Mouse (Mus musculus) midbrain, embryonic 16.5 days (tissue): ENCODE measurements around the gene Olfr684. TPM values are rescaled to one million over a fixed set of nuclear protein-coding genes. Genes with fewer than 3 reads are reported as not detected.

ENCODE experiments used
- ATAC-seq: fragments of 200-750 bp; cut with Nextera tagmentation; 2 replicates; pipeline ENCODE4 v1.8.0; 2017; ENCODE audit warnings: moderate TSS enrichment
- H3K27ac ChIP-seq: fragments of 300-500 bp; sonication (generic); 2 replicates; pipeline ENCODE4 v1.5.1; 2014; ENCODE audit warnings: mild to moderate bottlenecking, low read length, mixed read lengths
- H3K27me3 ChIP-seq: fragments of 300-500 bp; sonication (generic); 2 replicates; pipeline ENCODE4 v1.6.1; 2014; ENCODE audit warnings: low read depth, low read length, mixed read lengths; ENCODE audit not compliant: control insufficient read depth, insufficient read depth
- H3K36me3 ChIP-seq: fragments of 300-500 bp; sonication (generic); 2 replicates; pipeline ENCODE4 v1.6.1; 2014; ENCODE audit warnings: mild to moderate bottlenecking, low read length, moderate library complexity, mixed read lengths; ENCODE audit not compliant: control insufficient read depth, insufficient read depth
- H3K4me1 ChIP-seq: fragments of 300-500 bp; sonication (generic); 2 replicates; pipeline ENCODE4 v1.6.1; 2014; ENCODE audit warnings: mild to moderate bottlenecking, low read length, mixed read lengths; ENCODE audit not compliant: control insufficient read depth, insufficient read depth
- H3K4me2 ChIP-seq: fragments of 300-500 bp; sonication (generic); 2 replicates; pipeline ENCODE4 v1.6.1; 2014; ENCODE audit warnings: mild to moderate bottlenecking, low read length, mixed read lengths
- H3K4me3 ChIP-seq: fragments of 300-500 bp; sonication (generic); 2 replicates; pipeline ENCODE4 v1.5.1; 2014; ENCODE audit warnings: low read depth, mild to moderate bottlenecking, low read length, moderate library complexity, mixed read lengths
- H3K9ac ChIP-seq: fragments of 300-500 bp; sonication (generic); 2 replicates; pipeline ENCODE4 v1.6.1; 2014; ENCODE audit warnings: low read depth, low read length, mixed read lengths
- H3K9me3 ChIP-seq: fragments of 300-500 bp; sonication (generic); replicated peaks from 2 replicates; pipeline ENCODE4 v1.6.1; 2014; ENCODE audit warnings: mild to moderate bottlenecking, low read length, mixed read lengths; ENCODE audit not compliant: control insufficient read depth, poor library complexity, severe bottlenecking
- WGBS: fragments of 180-500 bp; shearing (Covaris S2); extraction: QIAGEN DNeasy Blood & Tissue Kit; methylation state at CpG from one replicate; pipeline ENCODE4 v1.1.7; 2014; 5-methylcytosine and 5-hydroxymethylcytosine counted together
- polyA plus RNA-seq: library from polyadenylated mRNA; unstranded; fragments of >200 nt; fragmentation: Nextera tagmentation; extraction: Ambion mirVana; gene quantifications from 2 replicates; pipeline ENCODE4 v1.2.1, GENCODE M21; 2015

Gene Olfr684
- not detected in 2 replicates for polyA plus RNA-seq

DNA sequence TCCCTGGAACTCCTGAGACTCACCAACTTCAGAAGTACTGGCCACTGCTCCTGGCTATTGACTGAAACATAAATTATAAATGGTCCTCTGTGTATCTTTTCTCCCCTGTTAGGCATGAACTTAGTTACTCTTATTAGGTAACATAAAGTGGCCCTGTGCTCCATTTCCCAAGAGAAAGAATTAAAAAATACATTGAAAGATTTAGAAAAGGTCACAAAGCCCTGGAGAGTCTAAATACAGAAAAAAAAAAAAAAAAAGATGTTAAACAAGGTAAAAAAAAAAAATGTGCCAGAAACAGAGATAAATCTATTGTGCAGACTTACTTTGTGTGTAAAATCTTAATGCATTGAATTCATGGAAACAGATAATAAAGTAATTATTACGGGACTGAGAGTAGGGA, at the start of gene Olfr684:
Gene Olfr684 (minus strand): TSS at position 101 of the 400 bp plus-strand sequence.
- no peaks in the 10 kb centered on the region for H3K27me3 ChIP-seq
- no peak within 1 kb of the TSS for H3K4me2 ChIP-seq
- H3K9me3 ChIP-seq: no peaks in the 10 kb centered on the region
- H3K9ac ChIP-seq: no peak within 1 kb of the TSS
- H3K27ac ChIP-seq: no peak within 1 kb of the TSS
- H3K36me3 ChIP-seq: no peaks in the 10 kb centered on the region
- ATAC-seq: no peak
- no peak within 1 kb of the TSS for H3K4me3 ChIP-seq
- no peaks in the 10 kb centered on the region for H3K4me1 ChIP-seq
- WGBS: 72% methylated on average over 1 of the region's 1 CpGs

DNA sequence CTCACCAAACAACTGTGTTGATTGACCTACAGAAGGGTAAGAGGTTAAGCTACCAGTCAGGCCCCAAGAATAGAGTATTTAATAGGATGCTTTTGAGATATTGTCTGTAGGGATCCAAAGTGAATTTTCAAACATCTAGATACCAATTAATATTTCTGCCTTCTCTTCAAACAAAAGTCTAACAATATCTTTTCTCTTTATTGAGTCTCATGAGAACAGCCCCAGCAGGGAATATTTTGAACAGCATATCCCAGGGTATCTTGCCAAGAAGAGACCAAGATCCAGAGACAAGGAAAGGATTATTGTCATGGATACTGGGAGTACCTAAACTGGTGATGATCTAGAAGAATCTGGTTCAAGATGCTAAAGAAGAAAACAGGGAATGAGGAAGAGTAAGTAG, 43.9 kb upstream of the Olfr684 start, which contains the start of gene Olfr686:
Gene Olfr686 (minus strand): TSS at position 101 of the 400 bp plus-strand sequence.
- no peak within 1 kb of the TSS for H3K4me2 ChIP-seq
- H3K36me3 ChIP-seq: no peaks in the 10 kb centered on the region
- no peak within 1 kb of the TSS for H3K9ac ChIP-seq
- no peak within 1 kb of the TSS for H3K4me3 ChIP-seq
- no peaks in the 10 kb centered on the region for H3K27me3 ChIP-seq
- H3K27ac ChIP-seq: no peak within 1 kb of the TSS
- ATAC-seq: no peak
- H3K4me1 ChIP-seq: no peaks in the 10 kb centered on the region
- no peaks in the 10 kb centered on the region for H3K9me3 ChIP-seq

DNA sequence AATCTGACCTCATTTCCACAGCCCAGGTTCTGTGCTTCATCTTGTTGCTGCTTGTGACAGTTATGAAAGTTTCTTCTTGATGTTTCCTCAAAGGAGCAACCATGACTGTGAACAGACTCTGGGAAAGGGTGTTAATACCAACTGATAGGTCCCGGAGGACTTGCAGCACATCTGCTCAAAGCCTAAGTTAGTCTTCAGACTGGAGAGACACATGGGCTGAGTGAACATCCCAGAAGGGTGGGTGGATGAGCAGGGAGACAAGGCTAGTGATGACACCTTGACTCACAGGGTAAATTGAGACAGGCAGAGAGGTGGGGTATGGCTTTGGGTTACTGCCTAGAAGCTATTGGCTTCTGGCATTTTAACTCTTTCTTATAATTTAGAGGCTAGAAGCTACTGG, 22.5 kb upstream of the Olfr684 start, which contains the start of gene Olfr685:
Gene Olfr685 (minus strand): TSS at position 101 of the 400 bp plus-strand sequence.
- ATAC-seq: no peak
- H3K27me3 ChIP-seq: no peaks in the 10 kb centered on the region
- 87% methylated on average over 1 of the region's 1 CpGs for WGBS
- H3K4me3 ChIP-seq: no peak within 1 kb of the TSS
- no peaks in the 10 kb centered on the region for H3K4me1 ChIP-seq
- no peaks in the 10 kb centered on the region for H3K9me3 ChIP-seq
- no peak within 1 kb of the TSS for H3K9ac ChIP-seq
- no peaks in the 10 kb centered on the region for H3K36me3 ChIP-seq
- H3K4me2 ChIP-seq: no peak within 1 kb of the TSS
- H3K27ac ChIP-seq: no peak within 1 kb of the TSS

DNA sequence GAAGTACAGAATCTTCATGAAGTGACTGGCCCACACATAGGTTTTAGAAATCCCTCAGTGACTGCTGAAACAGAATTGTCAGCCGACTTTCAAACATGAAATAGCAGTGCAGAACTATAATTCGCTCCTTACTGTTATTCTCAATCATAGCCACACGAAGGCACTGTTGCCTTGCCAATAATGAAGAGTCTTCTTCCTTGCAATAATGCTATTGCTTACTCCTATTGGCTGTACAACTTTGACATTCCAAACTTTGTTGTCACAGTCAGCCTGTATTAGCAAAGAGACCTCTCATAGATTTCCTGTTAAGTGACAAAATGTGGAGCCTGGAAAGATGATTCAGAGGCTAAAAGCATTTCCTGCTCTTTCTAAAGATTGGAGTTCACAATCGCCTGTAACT, 7.3 kb upstream of the Olfr684 start:
- peak; percentile 56; the same call in 1 of the 2 replicates for ATAC-seq
- Histone ChIP-seq H3K36me3 (no peaks in the 10 kb centered on the region), H3K4me2 (no peak overlapping the region), H3K4me1 (no peaks in the 10 kb centered on the region), H3K27me3 (no peaks in the 10 kb centered on the region), H3K4me3 (no peak overlapping the region), H3K27ac (no peak overlapping the region), H3K9ac (no peak overlapping the region), H3K9me3 (no peaks in the 10 kb centered on the region)
- WGBS: 52% methylated on average over 4 of the region's 4 CpGs

DNA sequence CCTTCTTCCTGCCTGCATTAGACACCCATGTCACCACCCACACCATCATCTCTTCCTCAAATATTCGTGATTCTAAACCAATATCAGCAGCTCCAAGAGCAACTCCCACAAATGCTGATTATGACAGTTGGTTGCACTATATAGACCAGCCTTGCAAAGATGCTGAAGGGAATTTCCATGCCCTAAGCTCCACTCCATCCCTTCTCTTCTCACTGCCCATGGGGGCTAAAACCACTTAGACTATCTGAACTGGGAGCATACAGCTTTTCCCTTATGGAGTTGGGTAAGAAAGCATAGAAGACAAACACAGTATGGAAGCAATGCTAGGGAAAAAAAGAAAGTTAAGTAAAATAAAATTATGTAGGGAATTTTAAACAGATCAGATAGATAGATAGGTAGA, 16.5 kb downstream of the Olfr684 start, which contains the start of gene Olfr683:
Gene Olfr683 (minus strand): TSS at position 101 of the 400 bp plus-strand sequence.
- 82% methylated on average over 1 of the region's 1 CpGs for WGBS
- no peak within 1 kb of the TSS for H3K4me3 ChIP-seq
- no peak within 1 kb of the TSS for H3K4me2 ChIP-seq
- H3K27me3 ChIP-seq: no peaks in the 10 kb centered on the region
- H3K27ac ChIP-seq: no peak within 1 kb of the TSS
- no peaks in the 10 kb centered on the region for H3K9me3 ChIP-seq
- H3K9ac ChIP-seq: no peak within 1 kb of the TSS
- no peak for ATAC-seq
- no peaks in the 10 kb centered on the region for H3K4me1 ChIP-seq
- H3K36me3 ChIP-seq: no peaks in the 10 kb centered on the region

DNA sequence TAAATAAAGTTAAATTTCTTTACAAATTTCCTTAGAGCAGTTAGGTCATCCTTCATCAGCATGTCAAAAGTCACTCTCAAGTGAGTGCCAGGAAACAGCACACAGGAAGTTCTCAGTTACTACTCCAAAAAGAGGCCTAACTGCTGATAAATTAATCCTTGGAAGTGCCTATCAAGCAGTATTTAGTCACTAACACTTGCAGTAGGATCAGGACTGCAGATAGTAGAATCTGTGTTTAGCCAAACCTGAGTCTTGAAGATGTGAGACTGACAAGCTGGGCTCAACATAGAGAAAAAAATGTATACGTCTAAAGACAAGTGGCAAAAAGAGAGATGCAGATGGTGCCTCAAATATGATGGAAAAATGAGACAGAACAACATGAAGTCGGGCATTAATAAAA, 22.2 kb downstream of the Olfr684 start:
- Histone ChIP-seq H3K4me2 (no peak overlapping the region), H3K36me3 (no peaks in the 10 kb centered on the region), H3K4me3 (no peak overlapping the region), H3K4me1 (no peaks in the 10 kb centered on the region), H3K9ac (no peak overlapping the region), H3K9me3 (no peaks in the 10 kb centered on the region), H3K27ac (no peak overlapping the region), H3K27me3 (no peaks in the 10 kb centered on the region)
- ATAC-seq: no peak
- 76% methylated on average over 2 of the region's 2 CpGs for WGBS

DNA sequence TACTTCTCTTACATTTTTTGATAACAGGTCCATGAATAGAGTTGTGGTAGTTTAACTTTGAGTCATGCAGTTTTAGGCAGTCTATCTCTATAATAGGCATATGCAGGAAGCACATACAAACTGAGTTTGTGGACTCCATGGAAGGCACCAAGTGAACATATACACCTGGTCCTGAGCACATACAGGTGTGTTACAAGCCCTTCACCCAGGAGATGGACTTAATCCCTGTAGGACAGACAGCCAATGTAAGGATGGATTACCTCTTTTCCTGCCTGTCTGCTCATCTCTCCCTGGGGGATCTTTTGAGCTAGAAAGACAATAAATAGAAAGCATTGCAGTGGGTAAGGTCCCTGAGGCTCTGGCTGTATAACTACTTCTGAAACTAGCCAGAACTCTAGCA, 46.9 kb downstream of the Olfr684 start, which contains the start of gene Olfr681:
Gene Olfr681 (plus strand): TSS at position 301 of the 400 bp plus-strand sequence.
- H3K4me3 ChIP-seq: no peak within 1 kb of the TSS
- no peaks in the 10 kb centered on the region for H3K27me3 ChIP-seq
- H3K27ac ChIP-seq: no peak within 1 kb of the TSS
- no peak within 1 kb of the TSS for H3K4me2 ChIP-seq
- no peaks in the 10 kb centered on the region for H3K36me3 ChIP-seq
- no peaks in the 10 kb centered on the region for H3K4me1 ChIP-seq
- H3K9ac ChIP-seq: no peak within 1 kb of the TSS
- no peak for ATAC-seq
- H3K9me3 ChIP-seq: no peaks in the 10 kb centered on the region

Other genes starting within 250 kb of the Olfr684 start
- not detected in 2 replicates for gene Olfr667, start 242.2 kb downstream of the Olfr684 start, polyA plus RNA-seq
- gene Olfr668, start 235.6 kb downstream of the Olfr684 start, polyA plus RNA-seq: not detected in 2 replicates
- not detected in 2 replicates for gene Olfr669, start 229.4 kb downstream of the Olfr684 start, polyA plus RNA-seq
- not detected in 2 replicates for gene Olfr670, start 201.0 kb downstream of the Olfr684 start, polyA plus RNA-seq
- not detected in 2 replicates for gene Olfr671, start 184.5 kb downstream of the Olfr684 start, polyA plus RNA-seq
- gene Olfr672, start 161.6 kb downstream of the Olfr684 start, polyA plus RNA-seq: not detected in 2 replicates
- gene Olfr675, start 135.2 kb downstream of the Olfr684 start, polyA plus RNA-seq: not detected in 2 replicates
- gene Olfr676, start 131.0 kb downstream of the Olfr684 start, polyA plus RNA-seq: not detected in 2 replicates
- not detected in 2 replicates for gene Olfr677, start 112.3 kb downstream of the Olfr684 start, polyA plus RNA-seq
- not detected in 2 replicates for gene Olfr678, start 99.2 kb downstream of the Olfr684 start, polyA plus RNA-seq
- gene Olfr679, start 82.4 kb downstream of the Olfr684 start, polyA plus RNA-seq: not detected in 2 replicates
- not detected in 2 replicates for gene Olfr680-ps1, start 70.8 kb downstream of the Olfr684 start, polyA plus RNA-seq
- not detected in 2 replicates for gene Olfr681, start 46.8 kb downstream of the Olfr684 start, polyA plus RNA-seq
- not detected in 2 replicates for gene Olfr683, start 16.6 kb downstream of the Olfr684 start, polyA plus RNA-seq
- not detected in 2 replicates for gene Olfr685, start 22.4 kb upstream of the Olfr684 start, polyA plus RNA-seq
- gene Olfr686, start 43.8 kb upstream of the Olfr684 start, polyA plus RNA-seq: not detected in 2 replicates
- gene Olfr688, start 124.4 kb upstream of the Olfr684 start, polyA plus RNA-seq: not detected in 2 replicates
- gene Olfr689, start 147.5 kb upstream of the Olfr684 start, polyA plus RNA-seq: 0.19 TPM in 1 of 2 replicates, not detected in the other
- not detected in 2 replicates for gene Olfr690, start 170.5 kb upstream of the Olfr684 start, polyA plus RNA-seq
- gene Olfr691, start 178.6 kb upstream of the Olfr684 start, polyA plus RNA-seq: 0.19 and 0.21 TPM in 2 replicates
- gene Olfr692, start 204.6 kb upstream of the Olfr684 start, polyA plus RNA-seq: not detected in 2 replicates
- gene Gm5901, start 211.4 kb upstream of the Olfr684 start, polyA plus RNA-seq: not detected in 2 replicates
- 43.7 and 50.8 TPM in 2 replicates for gene Fam160a2, start 236.4 kb upstream of the Olfr684 start, polyA plus RNA-seq
- gene Cnga4, start 240.9 kb upstream of the Olfr684 start, polyA plus RNA-seq: 0.14 and 0.25 TPM in 2 replicates